Mouse (Mus musculus) cerebellum, postnatal 10 days (tissue): ENCODE data around the gene Prss54.

ENCODE experiments used
- DNase-seq, 2 experiments: peaks; one replicate each; pipeline ENCODE4 v3.0.0; 2021; ENCODE audit warnings: mixed read lengths in 2 of 2

The Prss54 gene

GRCm38 (mm10) chr8:95549871-95550829, 26.0 kb downstream of the Prss54 start:
- peak; percentile 56 to 59 for DNase-seq

- DNase-seq: no peak
These were observed 28.2 kb downstream of the Prss54 start for GRCm38 (mm10) chr8:95547931-95548330.

- no peak for DNase-seq
These were observed 29.2 kb downstream of the Prss54 start for GRCm38 (mm10) chr8:95546986-95547385.

- DNase-seq: peak in 1 of 2 experiments; percentile 20
These were observed 30.3 kb downstream of the Prss54 start for GRCm38 (mm10) chr8:95545815-95546214.

- DNase-seq: no peak
These were observed 33.1 kb downstream of the Prss54 start for GRCm38 (mm10) chr8:95543065-95543464.

- peak; percentile 35 to 40 for DNase-seq
These were observed 33.9 kb downstream of the Prss54 start for GRCm38 (mm10) chr8:95542191-95542590.

- DNase-seq: peak in 1 of 2 experiments; percentile 13
These were observed 36.7 kb downstream of the Prss54 start for GRCm38 (mm10) chr8:95539487-95539886.

GRCm38 (mm10) chr8:95533584-95534387, 42.4 kb downstream of the Prss54 start, which contains the start of gene Ccdc113:
Gene Ccdc113, plus strand, starts transcription at chr8:95534085.
- peak; percentile 79 for DNase-seq

- no peak for DNase-seq
These were observed 43.9 kb downstream of the Prss54 start for GRCm38 (mm10) chr8:95532206-95532605.

- peak in 1 of 2 experiments; percentile 13 for DNase-seq
These were observed 47.3 kb downstream of the Prss54 start for GRCm38 (mm10) chr8:95528750-95529310.

- DNase-seq: no peak
These were observed 47.9 kb downstream of the Prss54 start for GRCm38 (mm10) chr8:95528194-95528593.

GRCm38 (mm10) chr8:95523991-95524390, 52.1 kb downstream of the Prss54 start:
- no peak for DNase-seq

GRCm38 (mm10) chr8:95516928-95517327, 59.2 kb downstream of the Prss54 start:
- no peak for DNase-seq

- no peak for DNase-seq
These were observed 62.9 kb downstream of the Prss54 start for GRCm38 (mm10) chr8:95513219-95513618.

GRCm38 (mm10) chr8:95512257-95512656, 63.9 kb downstream of the Prss54 start:
- no peak for DNase-seq
